Mouse (Mus musculus): ENCODE measurements around the gene Wdr90. TPM values are rescaled to one million over a fixed set of nuclear protein-coding genes. Genes with fewer than 3 reads are reported as not detected.

Gene Wdr90
- polyA plus RNA-seq (2012; fragmentation: generic; extraction: Trizol), result 10 to 100 TPM; 15.7 to 20.9 TPM

GRCm38 (mm10) chr17:25860832-25861703 is at the start of gene Wdr90:
Wdr90 (minus strand) TSS chr17:25861501.

GRCm38 (mm10) chr17:25880196-25880910 is 19.1 kb upstream of the Wdr90 start, which contains the start of gene Wfikkn1:
Wfikkn1 (minus strand) TSS chr17:25880858.

GRCm38 (mm10) chr17:25874721-25875170 is 13.4 kb upstream of the Wdr90 start, which contains the start of gene Mettl26:
Mettl26 (plus strand) TSS chr17:25875074.

GRCm38 (mm10) chr17:25868601-25869191 is 7.4 kb upstream of the Wdr90 start, which contains the start of gene Mcrip2:
Mcrip2 (minus strand) TSS chr17:25868764.

GRCm38 (mm10) chr17:25844396-25844901 is 16.9 kb downstream of the Wdr90 start, which contains the start of gene Rhot2:
Rhot2 (minus strand) TSS chr17:25844851.

GRCm38 (mm10) chr17:25841117-25841880 is 20.0 kb downstream of the Wdr90 start, which contains the start of gene Gm20683:
Gm20683 (minus strand) TSS chr17:25841763.

GRCm38 (mm10) chr17:25837076-25837410 is 24.3 kb downstream of the Wdr90 start, which contains the start of gene Rhbdl1:
Rhbdl1 (minus strand) TSS chr17:25837295.

GRCm38 (mm10) chr17:25833291-25833663 is 28.0 kb downstream of the Wdr90 start, which contains the start of gene Stub1:
Stub1 (minus strand) TSS chr17:25833404.

GRCm38 (mm10) chr17:25828712-25829557 is 32.4 kb downstream of the Wdr90 start, which contains the start of gene Jmjd8:
Jmjd8 (plus strand) TSS chr17:25828867.

GRCm38 (mm10) chr17:25823452-25823851 is 37.8 kb downstream of the Wdr90 start, which contains the start of gene Wdr24:
Wdr24 (plus strand) TSS chr17:25823627.

GRCm38 (mm10) chr17:25808789-25809605 is 52.3 kb downstream of the Wdr90 start, which contains the start of gene Fbxl16:
Fbxl16 (plus strand) TSS chr17:25809085.

GRCm38 (mm10) chr17:25796951-25797369 is 64.3 kb downstream of the Wdr90 start, which contains the start of gene Metrn:
Metrn (minus strand) TSS chr17:25797136.

GRCm38 (mm10) chr17:25795609-25796092 is 65.7 kb downstream of the Wdr90 start, which contains the start of gene AC134908.4:
AC134908.4 (minus strand) TSS chr17:25795659.

Other genes starting within 250 kb of the Wdr90 start
- under 1 TPM; 0.68 to 0.90 TPM for gene Gng13, start 144.3 kb downstream of the Wdr90 start, polyA plus RNA-seq (2012; fragmentation: generic; extraction: Trizol)
- gene Chtf18, start 134.1 kb downstream of the Wdr90 start, polyA plus RNA-seq (2012; fragmentation: generic; extraction: Trizol), result 10 to 100 TPM; 13.0 to 64.2 TPM
- gene Rpusd1, start 133.8 kb downstream of the Wdr90 start, polyA plus RNA-seq (2012; fragmentation: generic; extraction: Trizol), result 10 to 100 TPM; 29.8 to 35.4 TPM
- under 1 TPM; 0.01 to 0.05 TPM for gene Mslnl, start 125.5 kb downstream of the Wdr90 start, polyA plus RNA-seq (2012; fragmentation: generic; extraction: Trizol)
- 10 to 100 TPM in 1 of 2 experiments, 1 to 10 TPM in 1; 5.9 to 17.1 TPM for gene Msln, start 107.1 kb downstream of the Wdr90 start, polyA plus RNA-seq (2012; fragmentation: generic; extraction: Trizol)
- gene Narfl, start 87.7 kb downstream of the Wdr90 start, polyA plus RNA-seq (2012; fragmentation: generic; extraction: Trizol), result 10 to 100 TPM; 19.4 to 24.0 TPM
- gene Haghl, start 75.8 kb downstream of the Wdr90 start, polyA plus RNA-seq (2012; fragmentation: generic; extraction: Trizol), result 10 to 100 TPM; 33.9 to 66.4 TPM
- under 1 TPM; 0.11 to 0.14 TPM for gene Ccdc78, start 74.9 kb downstream of the Wdr90 start, polyA plus RNA-seq (2012; fragmentation: generic; extraction: Trizol)
- gene Fam173a, start 68.6 kb downstream of the Wdr90 start, polyA plus RNA-seq (2012; fragmentation: generic; extraction: Trizol), result 10 to 100 TPM; 89.1 to 99.0 TPM
- gene AC134908.4, start 65.8 kb downstream of the Wdr90 start, polyA plus RNA-seq (2012; fragmentation: generic; extraction: Trizol), result 1 to 10 TPM in 1 of 2 experiments, not detected in 1; 1.4 TPM
- gene Metrn, start 64.4 kb downstream of the Wdr90 start, polyA plus RNA-seq (2012; fragmentation: generic; extraction: Trizol), result 100 to 1,000 TPM in 1 of 2 experiments, 10 to 100 TPM in 1; 88.0 to 177 TPM
- under 1 TPM; 0.05 to 0.27 TPM for gene Fbxl16, start 52.4 kb downstream of the Wdr90 start, polyA plus RNA-seq (2012; fragmentation: generic; extraction: Trizol)
- 10 to 100 TPM in 1 of 2 experiments, 1 to 10 TPM in 1; 10.0 to 27.6 TPM for gene Wdr24, start 37.9 kb downstream of the Wdr90 start, polyA plus RNA-seq (2012; fragmentation: generic; extraction: Trizol)
- 10 to 100 TPM; 14.3 to 39.3 TPM for gene Jmjd8, start 32.6 kb downstream of the Wdr90 start, polyA plus RNA-seq (2012; fragmentation: generic; extraction: Trizol)
- gene Stub1, start 28.1 kb downstream of the Wdr90 start, polyA plus RNA-seq (2012; fragmentation: generic; extraction: Trizol), result 100 to 1,000 TPM; 242 to 426 TPM
- 1 to 10 TPM in 1 of 2 experiments, under 1 TPM in 1; 0.07 to 1.4 TPM for gene Rhbdl1, start 24.2 kb downstream of the Wdr90 start, polyA plus RNA-seq (2012; fragmentation: generic; extraction: Trizol)
- gene Gm20683, start 19.7 kb downstream of the Wdr90 start, polyA plus RNA-seq (2012; fragmentation: generic; extraction: Trizol), result 1 to 10 TPM in 1 of 2 experiments, under 1 TPM in 1; 0.06 to 1.5 TPM
- 10 to 100 TPM; 17.7 to 29.4 TPM for gene Rhot2, start 16.6 kb downstream of the Wdr90 start, polyA plus RNA-seq (2012; fragmentation: generic; extraction: Trizol)
- 10 to 100 TPM; 19.6 to 60.3 TPM for gene Mcrip2, start 7.3 kb upstream of the Wdr90 start, polyA plus RNA-seq (2012; fragmentation: generic; extraction: Trizol)
- 10 to 100 TPM; 39.4 to 53.9 TPM for gene Mettl26, start 13.6 kb upstream of the Wdr90 start, polyA plus RNA-seq (2012; fragmentation: generic; extraction: Trizol)
- gene Wfikkn1, start 19.4 kb upstream of the Wdr90 start, polyA plus RNA-seq (2012; fragmentation: generic; extraction: Trizol), result 1 to 10 TPM in 1 of 2 experiments, under 1 TPM in 1; 0.22 to 1.1 TPM
- gene Rab40c, start 58.2 kb upstream of the Wdr90 start, polyA plus RNA-seq (2012; fragmentation: generic; extraction: Trizol), result 10 to 100 TPM; 14.7 to 31.1 TPM
- 10 to 100 TPM; 24.9 to 42.4 TPM for gene Pigq, start 83.4 kb upstream of the Wdr90 start, polyA plus RNA-seq (2012; fragmentation: generic; extraction: Trizol)
- gene Nhlrc4, start 83.5 kb upstream of the Wdr90 start, polyA plus RNA-seq (2012; fragmentation: generic; extraction: Trizol), result under 1 TPM; 0.02 to 0.78 TPM
- under 1 TPM; 0.02 to 0.04 TPM for gene A930017K11Rik, start 91.1 kb upstream of the Wdr90 start, polyA plus RNA-seq (2012; fragmentation: generic; extraction: Trizol)
- gene Capn15, start 124.3 kb upstream of the Wdr90 start, polyA plus RNA-seq (2012; fragmentation: generic; extraction: Trizol), result 10 to 100 TPM in 1 of 2 experiments, 1 to 10 TPM in 1; 4.7 to 13.1 TPM
- gene Rab11fip3, start 208.1 kb upstream of the Wdr90 start, polyA plus RNA-seq (2012; fragmentation: generic; extraction: Trizol), result 10 to 100 TPM in 1 of 2 experiments, 1 to 10 TPM in 1; 6.5 to 26.0 TPM
- gene Decr2, start 228.8 kb upstream of the Wdr90 start, polyA plus RNA-seq (2012; fragmentation: generic; extraction: Trizol), result 10 to 100 TPM in 1 of 2 experiments, 1 to 10 TPM in 1; 1.2 to 18.9 TPM
- 10 to 100 TPM; 49.6 to 54.8 TPM for gene Nme4, start 234.1 kb upstream of the Wdr90 start, polyA plus RNA-seq (2012; fragmentation: generic; extraction: Trizol)